Mouse (Mus musculus): ENCODE results near the gene Gm9573.

The Gm9573 gene

DNA sequence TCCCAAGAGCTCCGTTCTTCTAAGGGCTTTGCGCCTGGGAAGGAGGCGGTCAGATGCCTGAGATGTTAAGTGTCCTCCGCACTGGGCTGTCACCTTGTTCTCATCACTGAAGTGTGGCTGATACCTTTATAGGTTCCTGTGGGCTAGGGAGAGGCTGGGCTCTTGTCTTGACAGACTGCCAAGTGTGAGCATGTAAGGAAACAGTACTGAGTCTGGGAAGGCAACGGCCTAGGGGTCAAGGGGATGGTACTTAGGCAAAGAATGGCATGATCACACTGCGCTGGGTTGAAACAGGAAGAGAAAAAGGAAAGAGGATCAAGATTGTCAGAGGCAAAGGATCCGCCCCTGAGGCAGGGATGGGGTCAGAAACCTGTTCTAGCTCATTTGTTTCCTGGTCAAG lies at the start of gene Gm9573:
TSS of gene Gm9573 (minus strand) at position 101 of the 400 bp plus-strand sequence.
- DNase-seq (ENCODE audit: low read depth, low spot score): no peak

DNA sequence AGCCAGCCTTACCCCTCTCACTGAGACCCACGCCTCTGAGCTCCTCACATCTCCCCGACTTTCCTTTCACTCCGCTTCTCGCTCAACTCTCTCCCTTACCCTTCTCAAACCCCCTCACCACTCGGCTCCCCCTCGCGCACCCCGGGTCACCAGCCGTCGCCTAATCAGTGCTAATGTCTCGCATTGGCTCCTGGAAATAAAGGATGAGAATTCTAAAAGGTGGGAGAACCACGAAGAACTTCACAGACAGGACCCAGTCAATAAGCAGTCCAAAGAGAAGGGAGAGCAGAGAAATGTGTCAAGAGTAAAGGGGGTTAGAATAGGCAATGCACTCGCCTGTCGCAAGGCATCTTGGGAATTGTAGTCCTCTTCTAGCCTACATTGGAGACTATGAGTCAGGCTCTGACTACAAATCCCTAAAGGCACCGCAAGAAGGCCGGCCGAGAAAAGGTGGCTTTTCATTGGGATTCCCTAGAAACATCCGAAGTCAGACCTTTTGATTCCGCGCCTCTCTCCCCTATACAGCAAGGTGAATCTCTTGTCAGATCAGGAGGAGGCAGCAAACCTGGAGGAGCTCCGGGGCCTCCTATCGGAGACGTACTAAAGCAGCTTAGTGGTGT lies 47.1 kb upstream of the Gm9573 start, which contains the start of gene Gtf2h4:
TSS of gene Gtf2h4 (minus strand) at position 324 of the 620 bp plus-strand sequence.
- DNase-seq (ENCODE audit: low read depth, low spot score): peak; percentile 95

DNA sequence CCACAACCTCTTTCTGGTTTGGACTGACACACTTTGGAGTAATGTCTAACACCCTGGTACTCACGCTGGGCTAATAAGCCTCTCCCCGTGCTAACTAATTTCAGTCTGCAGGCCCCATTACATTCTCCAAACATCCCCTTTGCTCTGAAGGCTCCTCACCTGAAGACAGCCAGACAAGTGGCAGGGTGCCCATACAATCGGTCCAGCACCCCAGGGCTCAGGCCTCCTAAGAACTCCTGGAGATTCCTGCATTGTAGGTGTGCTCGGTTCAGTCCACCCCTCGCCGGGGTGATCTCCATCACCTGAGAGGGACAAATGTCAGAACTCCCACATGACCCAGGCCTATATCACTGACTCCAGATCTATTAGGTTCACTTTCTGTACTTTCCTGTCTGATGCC lies 46.1 kb upstream of the Gm9573 start:
- no peak for DNase-seq (ENCODE audit: low read depth, low spot score)

DNA sequence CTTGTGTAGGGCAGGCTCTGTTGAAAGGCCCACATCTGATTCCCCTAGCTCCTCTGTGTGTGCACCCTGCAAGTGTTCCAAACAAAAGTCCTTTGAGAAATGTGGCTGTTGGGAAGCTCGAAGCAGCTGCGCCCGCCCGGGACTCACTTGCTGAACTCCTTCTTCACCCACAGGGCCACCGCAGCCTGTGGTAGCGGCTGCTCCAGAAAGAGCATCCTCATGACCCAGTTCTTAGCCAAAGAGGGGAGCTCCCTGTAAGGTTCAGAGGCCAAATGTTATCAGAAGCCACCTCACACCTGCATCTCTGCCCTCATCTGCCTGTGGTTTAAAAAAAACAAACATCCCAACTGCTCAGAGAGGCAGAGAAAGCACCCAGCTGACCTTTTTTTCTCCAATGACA lies 45.4 kb upstream of the Gm9573 start:
- no peak for DNase-seq (ENCODE audit: low read depth, low spot score)

DNA sequence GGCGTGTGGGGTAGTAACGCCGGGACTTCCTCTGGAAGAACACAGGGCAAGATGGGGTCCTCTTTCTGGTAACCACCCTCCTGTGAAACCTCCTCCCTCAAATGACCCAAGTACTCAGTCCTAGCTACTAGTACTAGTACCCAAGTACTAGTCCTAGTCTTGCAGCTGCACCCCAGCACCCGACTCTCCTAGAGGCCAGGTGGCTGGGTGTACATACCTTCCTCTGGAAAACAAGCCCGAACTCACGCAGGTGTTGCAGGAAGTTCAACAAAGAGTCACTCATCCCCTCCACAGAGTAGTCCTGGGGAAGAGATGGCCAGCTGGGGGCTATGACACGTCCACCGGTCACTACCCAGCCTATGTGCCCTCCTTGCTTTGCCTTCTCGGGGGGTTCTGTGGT lies 43.3 kb upstream of the Gm9573 start:
- DNase-seq (ENCODE audit: low read depth, low spot score): no peak

DNA sequence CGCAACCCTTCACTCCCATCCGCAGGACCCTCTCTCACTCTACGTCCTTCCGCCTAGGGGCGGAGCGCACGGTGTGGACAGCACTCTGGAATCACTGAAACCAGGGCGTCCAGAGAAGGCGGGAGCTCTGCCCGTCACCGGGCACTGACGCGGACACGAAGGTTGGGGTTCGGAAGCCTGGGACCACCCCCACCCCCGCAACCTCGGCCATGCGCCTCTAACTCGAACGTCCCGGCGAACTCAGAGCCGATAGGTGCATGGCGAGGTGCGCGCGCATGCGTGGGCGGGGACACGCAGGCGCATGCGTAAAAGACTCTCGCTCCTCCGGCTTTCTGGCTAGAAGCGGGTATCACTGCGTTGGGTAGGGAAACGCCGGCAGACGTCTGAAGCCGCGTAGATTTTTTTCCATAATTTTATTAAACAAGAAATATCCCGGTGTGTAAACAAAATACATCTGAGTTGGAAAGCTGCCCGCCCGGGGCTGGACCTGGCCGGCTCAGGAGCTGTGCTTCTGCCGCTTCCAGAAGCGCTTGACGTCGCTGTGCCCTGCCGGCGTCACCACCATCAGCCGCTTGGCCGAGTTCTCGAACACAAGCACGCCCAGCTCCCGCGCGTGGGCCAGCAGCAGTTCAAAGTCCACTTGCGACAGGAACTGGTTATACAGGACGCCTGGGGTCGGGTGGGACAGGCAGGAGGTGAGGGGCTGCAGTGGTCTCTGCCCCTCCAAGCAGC lies 41.1 kb upstream of the Gm9573 start, which contains the start of gene Vars2:
TSS of gene Vars2 (minus strand) at position 259 of the 732 bp plus-strand sequence.
- DNase-seq (ENCODE audit: low read depth, low spot score): peak; percentile 91

DNA sequence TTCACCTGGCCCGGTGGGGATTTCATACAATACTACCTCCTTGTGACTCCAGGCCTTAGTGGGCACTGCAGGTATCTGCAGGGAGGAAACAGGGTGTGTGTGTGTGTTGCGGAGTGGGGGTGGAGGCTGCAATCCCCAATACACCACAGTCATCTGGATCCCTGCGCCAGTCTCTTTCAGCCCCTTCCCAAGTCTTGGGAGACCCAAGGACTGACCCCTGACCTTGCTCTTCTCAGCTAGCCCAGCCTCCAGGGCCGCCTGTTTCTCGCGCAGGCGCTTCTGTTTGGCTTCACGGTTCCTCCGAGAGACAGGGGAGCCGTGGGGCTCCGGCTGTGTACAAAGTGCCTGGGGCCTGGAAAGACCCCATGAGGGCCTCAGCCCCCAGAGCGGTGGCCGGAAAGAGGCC lies 40.4 kb upstream of the Gm9573 start:
- peak; percentile 11 for DNase-seq (ENCODE audit: low read depth, low spot score)

DNA sequence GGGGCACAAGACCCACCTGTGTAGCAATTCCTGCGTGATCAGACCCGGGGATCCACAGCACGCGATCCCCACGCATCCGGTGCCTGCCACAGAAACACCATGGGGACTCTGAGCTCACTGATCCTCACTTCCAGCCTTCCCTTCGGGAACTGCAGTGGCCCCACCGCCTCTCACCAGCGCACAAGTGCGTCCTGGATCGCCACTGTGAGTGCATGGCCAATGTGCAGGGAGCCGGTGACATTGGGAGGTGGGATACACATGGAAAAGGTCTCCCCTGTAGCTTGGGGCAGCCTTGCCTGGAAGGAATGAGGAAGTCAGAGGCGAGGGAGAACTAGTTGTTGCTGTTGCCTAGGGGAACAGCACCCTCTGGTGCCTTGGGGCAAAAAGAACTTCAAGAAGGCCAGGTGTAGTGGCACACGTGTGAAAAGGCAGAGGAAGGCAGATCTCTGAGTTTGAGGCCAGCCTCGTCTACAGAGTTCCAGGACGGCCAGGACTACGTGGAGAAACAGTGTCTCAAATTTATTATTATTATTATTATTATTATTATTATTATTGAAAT lies 39.6 kb upstream of the Gm9573 start:
- DNase-seq (ENCODE audit: low read depth, low spot score): no peak

DNA sequence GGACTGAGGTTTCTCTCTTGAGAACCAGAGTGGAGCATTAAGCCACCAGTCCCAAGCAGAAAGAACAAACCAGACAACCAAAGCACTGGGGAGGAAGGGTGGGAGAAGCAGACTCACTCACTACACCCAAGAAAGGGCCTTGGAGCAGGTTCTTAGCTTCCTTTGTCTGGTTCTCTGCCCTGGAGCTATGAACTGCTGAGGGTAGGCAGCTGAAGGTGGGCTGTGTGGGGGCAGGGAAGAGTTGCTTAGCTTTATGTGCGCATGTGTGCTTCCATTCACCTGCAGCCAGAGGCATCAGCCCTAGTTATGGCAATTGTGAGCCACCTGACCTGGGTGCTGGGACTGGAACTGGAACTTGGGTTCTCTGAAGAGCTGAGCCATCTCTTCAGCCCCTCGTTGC lies 26.6 kb upstream of the Gm9573 start:
- no peak for DNase-seq (ENCODE audit: low read depth, low spot score)

DNA sequence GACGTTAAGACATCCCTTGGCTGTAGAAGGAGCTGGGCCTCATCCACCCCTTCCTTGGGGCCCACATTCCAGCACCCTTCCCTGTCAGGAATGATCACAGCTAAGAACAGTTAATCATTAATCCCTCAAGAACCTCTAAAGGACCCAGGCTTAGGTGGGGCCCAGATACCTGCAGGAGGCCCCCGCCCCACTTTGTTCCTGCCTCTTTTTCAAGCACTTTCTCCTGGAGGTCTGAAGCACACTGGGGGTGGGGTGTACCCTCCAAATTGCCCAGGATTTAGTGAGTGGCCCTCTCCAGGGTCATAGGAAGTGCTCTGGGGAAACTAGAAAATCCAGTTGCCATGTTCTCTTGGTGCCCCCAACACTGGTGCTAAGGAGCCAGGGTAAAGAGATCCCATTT lies 23.0 kb upstream of the Gm9573 start:
- DNase-seq (ENCODE audit: low read depth, low spot score): no peak

DNA sequence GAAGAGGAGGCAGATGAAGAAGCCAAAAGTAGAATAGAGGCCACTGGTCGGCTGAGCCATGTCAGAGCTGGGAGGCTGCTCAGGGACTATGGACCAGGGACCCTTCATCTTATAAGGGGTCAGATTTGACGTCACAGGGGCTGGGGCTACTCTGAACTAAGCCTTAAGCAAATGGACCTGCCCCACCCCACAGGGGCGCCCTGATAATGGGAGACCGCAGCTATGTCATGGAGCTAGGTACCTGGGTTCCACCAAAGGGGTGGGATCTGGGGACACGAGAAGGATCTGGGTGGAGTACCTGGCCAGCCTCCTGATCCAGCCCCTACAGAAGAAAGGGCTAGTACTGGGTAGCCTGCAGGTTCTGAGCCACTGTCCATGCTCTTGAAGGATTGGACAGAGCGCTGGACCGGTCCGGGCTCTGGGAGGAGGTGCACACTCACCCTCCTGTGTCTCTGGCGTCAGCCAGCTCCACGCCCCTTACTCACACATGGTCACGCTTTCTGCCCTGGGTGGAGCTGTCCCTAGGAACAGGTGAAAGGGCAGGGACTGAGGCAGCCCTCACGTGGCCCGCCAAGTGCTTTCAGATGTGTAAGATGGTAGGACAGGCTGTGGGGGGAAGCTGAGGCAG lies 17.3 kb upstream of the Gm9573 start, which contains the start of gene Mucl3:
TSS of gene Mucl3 (minus strand) at position 87 of the 628 bp plus-strand sequence.
- no peak for DNase-seq (ENCODE audit: low read depth, low spot score)

DNA sequence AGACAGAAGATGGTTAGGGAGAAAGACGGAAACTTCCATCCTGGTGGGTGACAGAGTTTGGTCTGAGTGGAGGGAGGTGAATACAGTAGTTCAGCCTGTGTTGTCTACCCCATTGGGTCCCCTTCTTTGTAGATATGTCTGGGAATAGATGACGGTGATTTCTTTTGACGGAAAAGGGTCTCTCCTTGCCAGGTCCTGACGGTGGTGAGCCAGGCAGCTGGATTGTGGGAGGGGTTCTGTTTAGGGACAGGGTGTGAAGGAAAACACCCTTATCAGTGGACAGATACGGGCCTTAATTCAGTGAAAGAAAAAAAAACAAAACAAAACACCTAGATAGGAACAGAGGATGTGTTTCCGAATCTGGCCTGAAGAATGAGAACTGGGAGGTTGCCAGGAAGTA lies 12.9 kb upstream of the Gm9573 start:
- DNase-seq (ENCODE audit: low read depth, low spot score): no peak

DNA sequence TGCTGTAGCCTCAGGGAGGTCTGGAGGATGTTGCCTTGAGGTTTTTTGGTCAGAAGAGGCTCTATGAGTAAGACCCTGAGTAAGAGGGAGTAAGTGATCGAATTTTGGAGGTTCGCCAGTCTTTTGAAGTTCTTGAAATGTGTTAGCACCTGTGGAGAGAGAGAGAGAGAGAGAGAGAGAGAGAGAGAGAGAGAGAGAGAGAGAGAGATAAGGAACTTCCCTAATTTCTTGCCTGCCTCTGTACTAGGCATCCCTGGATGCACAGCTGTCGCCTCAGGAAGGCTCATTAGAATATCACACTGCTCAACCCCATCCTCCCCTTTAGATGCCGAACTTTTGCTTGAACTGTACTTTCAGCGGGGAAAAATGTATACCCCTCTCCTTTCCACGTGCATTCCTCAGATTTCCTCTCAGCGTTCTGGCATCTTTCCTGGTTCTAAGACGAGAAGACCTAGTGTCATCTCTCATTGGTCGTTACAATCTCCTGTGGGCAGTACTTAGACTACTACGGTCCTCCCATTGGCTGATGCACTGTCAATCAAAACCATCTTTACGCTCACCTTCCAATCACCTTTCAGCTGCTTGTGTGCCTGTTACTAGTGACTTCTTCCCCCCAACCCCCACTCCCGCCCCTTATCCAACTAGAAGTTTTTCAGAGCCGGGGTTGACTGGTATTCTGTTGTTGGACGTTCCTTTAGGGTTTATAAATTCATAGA lies 12.2 kb upstream of the Gm9573 start:
- peak; percentile 61 for DNase-seq (ENCODE audit: low read depth, low spot score)

DNA sequence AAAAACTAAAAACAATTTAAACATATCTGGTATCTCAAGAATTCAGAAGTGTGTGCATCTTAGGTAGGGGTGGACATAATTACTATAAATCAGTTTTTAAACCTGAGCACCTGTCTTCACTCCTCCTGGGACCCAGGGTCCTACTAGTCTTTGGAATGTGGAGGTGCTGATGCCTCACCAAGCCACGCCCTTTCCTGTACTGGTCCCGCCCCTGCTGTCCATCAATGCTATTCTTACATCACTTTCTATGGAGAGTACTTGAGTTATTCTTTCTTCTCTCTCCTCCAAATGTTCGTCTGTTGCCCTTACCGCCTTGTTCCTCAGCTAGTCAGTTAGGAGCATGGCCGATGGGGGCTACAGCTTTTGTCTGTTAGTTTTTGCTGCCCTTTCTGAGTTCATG lies 9.9 kb upstream of the Gm9573 start:
- no peak for DNase-seq (ENCODE audit: low read depth, low spot score)

DNA sequence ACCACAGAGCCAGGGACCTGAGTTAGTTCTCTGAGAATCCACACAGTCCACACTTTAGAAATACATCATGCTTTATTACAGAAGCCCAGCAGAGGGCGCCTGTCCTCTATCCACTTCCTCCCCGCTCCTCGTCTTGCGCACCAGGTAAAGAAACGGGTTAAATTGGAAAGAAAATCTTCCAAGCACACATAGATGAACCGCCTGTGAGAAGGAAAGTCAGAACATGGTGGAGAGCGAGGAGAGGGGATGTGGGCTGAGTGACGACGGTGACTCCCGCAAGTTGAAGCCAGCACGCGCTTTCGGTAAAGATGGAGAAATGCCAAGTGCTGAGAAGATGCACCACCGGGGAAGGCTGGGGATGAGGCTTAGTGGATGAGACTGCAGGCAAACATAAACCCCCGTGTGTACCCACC lies 9.3 kb upstream of the Gm9573 start:
- peak; percentile 62 for DNase-seq (ENCODE audit: low read depth, low spot score)

DNA sequence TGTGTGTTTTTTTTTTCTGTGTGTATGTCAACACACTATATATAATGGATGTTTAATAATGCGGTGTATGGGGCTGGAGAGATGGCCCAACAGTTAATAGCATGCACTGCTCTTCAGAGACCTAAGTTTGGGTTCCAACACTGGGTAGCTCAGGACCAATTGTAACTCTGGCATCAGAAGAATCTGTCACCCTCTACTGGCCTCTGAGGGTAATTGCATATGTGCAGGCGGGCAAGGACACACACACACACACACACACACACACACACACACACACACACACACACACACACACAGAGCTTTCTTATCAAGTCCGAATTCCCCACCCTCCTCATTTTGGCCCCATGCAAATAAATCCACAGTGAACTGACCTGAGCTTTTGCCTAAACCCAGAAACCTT lies 8.8 kb upstream of the Gm9573 start:
- DNase-seq (ENCODE audit: low read depth, low spot score): no peak

DNA sequence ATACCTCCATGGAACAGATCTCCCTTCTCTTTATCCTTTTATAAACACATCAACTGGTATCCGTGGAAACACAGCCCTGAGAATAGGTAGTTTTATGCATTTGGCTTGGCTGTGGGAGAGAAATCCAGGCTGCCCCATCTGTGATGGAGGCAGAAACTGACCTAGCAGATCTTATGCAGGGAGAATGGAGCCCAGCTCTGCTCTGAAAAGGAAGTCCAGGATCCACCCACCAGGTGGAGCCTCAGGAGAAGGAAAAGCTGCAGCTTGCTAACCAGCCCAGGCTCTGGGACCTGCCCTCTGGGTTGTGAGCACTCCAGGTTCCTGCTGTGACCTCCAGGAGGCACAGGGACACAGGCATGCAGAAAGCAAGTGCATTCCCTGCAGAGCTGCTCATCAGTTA lies 7.6 kb upstream of the Gm9573 start:
- peak; percentile 27 for DNase-seq (ENCODE audit: low read depth, low spot score)

DNA sequence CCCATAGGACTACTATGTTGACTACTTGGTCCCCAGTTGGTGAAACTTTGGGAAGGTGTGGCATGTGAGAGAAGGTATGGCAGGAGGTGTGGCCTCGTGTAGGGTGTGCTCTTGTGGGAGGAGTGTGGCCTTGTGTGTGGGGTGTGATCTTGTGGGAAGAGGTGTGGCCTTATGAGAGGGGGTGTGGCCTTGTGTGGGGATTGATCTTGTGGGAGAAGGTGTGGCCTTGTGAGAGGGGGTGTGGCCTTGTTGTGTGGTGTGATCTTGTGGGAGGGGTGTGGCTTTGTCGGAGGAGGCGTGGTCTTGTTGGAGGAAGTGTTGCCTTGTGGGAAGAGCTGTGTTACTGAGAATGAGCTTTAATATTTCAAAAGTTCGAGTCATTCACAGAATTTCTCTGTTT lies 9.3 kb downstream of the Gm9573 start:
- DNase-seq (ENCODE audit: low read depth, low spot score): no peak

DNA sequence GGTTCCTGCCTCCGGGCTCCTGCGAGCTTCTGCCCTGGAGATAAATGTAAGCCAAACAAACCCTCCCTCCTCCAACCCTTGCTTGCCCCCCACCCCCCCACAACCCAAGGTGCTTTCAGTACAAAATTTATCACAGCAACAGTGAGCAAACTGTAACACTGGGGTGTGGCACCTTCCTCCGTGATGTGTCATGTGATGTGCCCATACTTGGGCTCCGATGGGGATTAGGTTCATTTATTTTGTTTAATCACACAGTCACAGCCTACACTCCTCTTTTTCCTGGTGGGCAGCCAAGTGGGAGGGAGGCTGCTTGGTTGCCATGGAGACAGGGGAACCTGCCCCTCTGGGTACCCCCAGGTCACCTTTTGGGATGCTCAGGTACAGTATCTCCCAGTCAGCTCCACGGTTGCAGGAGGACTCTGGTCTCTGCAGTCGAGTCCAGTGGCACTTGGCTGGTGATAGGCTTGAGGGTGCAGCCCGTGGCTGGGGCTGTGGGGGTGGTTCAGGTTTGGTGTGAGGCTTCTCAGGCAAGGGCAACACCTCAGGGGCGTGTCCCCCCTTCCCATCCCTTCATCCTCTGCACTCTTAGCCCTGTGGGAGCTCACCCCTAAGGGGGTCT lies 24.6 kb downstream of the Gm9573 start:
- DNase-seq (ENCODE audit: low read depth, low spot score): no peak

DNA sequence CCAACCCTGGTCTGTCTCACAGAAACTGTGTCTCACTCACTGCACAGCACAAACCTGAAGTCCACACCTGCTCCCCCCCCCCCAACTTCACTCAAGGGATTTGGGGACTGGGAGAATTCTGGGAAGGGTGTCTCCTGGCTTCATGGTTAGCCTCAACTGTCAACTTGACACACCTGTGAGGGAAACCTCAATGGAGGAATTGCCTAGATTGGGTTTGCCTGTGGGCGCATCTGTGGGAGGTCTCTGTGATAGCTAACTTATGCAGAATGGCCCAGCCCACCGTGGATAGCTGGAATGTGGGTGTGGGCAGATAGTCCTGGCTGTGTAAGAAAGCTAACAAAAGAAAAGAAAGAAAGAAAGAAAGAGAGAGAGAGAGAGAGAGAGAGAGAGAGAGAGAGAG lies 25.2 kb downstream of the Gm9573 start, which contains the start of gene Sfta2:
TSS of gene Sfta2 (plus strand) at position 301 of the 400 bp plus-strand sequence.
- DNase-seq (ENCODE audit: low read depth, low spot score): no peak

DNA sequence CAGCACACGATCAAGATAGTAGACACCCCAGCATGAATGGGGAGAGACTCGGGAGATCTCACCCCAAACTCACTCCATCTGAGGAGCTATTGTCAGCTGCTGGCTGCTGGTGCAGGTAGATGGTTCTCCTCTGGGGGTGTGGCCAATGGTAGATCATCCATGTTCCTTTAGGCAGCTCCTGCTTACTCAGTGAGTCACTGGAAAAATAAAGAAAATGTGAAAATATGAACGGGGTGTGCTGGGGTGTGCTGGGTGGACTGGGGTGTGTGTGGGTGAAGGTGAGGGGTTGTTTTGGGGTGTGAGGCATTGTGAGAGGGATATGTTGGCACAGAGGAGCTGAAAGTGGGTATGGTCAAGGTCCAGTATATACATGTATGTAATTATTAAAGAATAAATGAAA lies 29.0 kb downstream of the Gm9573 start:
- no peak for DNase-seq (ENCODE audit: low read depth, low spot score)

Measured in retina, postnatal 7 days (tissue).